Mouse (Mus musculus) right cerebral cortex, postnatal 14 days (tissue): ENCODE measurements around the gene Sbf1.

Experiments
- DNase-seq: peaks from one replicate; pipeline ENCODE4 v3.0.0; 2022

Sbf1 gene

GRCm38 (mm10) chr15:89316146-89316545 is 1.0 kb upstream of the Sbf1 start:
- no peak for DNase-seq

- no peak for DNase-seq
These were observed 461 bp downstream of the Sbf1 start for GRCm38 (mm10) chr15:89314511-89315189.

- DNase-seq: no peak
These were observed 1.0 kb downstream of the Sbf1 start for GRCm38 (mm10) chr15:89314107-89314506.

DNA sequence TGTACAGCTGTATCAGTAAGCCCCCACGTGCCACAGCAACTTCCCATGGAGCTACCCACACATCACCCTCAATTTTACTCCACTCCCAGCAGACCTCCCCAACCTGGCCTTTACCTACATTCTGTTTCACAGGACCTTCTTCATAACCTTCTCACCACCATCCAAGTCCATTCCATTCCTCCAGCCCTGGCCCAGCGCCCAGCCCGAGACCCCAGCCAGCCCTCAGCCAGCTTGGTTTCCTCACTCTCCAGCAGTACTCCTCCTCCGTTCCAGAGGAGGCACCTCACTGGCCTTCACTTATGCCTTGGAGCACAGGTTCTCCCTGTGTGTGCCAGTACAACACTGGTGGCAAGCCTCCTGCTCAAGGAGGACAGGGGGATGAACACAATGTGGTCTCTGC is 1.8 kb downstream of the Sbf1 start:
- DNase-seq: no peak

DNA sequence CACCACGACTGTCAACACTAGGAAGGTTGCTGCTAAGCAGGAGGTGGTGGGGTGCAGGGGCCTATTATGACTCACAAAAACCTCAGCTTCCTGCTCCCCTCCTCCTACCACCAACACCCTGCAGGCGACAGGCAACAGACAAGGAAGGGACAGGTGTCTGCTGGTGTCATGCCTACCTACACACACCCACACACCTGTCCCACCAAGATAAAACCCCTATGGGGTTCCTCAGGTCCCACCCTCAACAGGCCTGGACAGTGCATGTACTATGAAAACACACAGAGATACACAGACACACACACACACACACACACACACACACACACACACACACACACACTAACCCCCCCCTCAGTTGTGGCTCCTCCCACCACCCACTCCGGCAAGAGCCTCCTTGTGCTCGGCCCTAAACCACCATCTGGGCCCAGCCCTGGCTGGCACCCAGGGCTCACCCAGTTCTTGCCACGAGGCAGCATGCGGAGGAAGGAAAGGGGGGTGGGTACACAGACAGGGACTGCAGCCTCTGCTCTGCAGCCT is 5.1 kb downstream of the Sbf1 start:
- DNase-seq: peak; percentile 48

DNA sequence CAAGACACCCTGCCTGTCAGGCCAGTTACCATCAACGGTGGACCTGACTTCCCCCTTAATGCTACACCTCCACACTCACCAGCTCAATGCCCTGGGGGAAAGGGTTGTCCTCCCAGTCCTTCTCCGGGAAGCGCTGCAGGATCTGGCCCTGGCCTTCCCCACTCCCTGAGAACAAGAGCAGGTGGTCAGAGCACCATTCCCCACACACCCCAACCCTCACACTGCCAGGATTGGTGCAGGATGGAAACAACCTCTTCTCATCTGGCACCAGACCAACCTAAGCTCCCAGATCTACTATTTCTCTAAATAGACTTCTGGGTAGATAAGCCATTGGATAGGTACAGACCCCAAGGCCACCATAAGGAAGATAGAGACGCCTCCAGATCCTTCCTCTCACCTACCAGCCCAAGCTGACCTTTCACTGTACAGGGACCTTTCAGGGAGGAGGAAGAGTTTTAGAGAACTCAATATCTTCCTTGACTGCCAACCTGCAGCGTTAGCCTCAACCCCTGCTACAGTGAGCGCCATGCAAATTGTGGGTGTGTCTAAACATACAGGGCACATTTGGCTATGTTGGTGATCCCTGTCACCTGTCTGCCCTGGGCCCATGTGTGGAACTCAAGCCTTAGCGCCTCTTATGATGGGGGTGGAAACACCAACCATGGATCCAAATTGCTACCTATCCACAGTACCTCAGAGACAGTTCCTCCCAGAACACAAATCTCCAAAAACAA is 6.5 kb downstream of the Sbf1 start:
- DNase-seq: no peak

DNA sequence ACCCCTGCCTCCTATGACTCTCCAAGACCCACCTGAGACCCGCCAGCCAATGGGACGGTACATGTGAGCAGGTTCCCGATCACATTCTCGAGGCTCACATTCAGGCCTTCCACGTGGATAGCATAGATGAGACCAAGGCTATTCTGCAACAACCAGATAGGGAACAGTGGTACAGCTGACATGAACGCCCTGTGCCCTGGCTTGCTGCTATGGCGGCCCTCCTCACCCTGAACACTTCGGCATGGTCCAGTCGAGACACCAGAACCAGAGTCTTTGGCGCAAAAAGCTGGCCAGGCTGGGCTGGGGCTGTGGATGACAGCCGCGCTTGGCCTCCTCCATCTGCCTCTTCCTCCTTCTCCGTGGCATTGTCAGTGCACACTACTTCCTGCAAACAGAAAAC is 7.7 kb downstream of the Sbf1 start:
- no peak for DNase-seq

GRCm38 (mm10) chr15:89305966-89306365 is 9.1 kb downstream of the Sbf1 start:
- no peak for DNase-seq

GRCm38 (mm10) chr15:89300600-89300999 is 14.5 kb downstream of the Sbf1 start:
- DNase-seq: no peak

- no peak for DNase-seq
These were observed 14.9 kb downstream of the Sbf1 start for GRCm38 (mm10) chr15:89300180-89300579.

GRCm38 (mm10) chr15:89297695-89298094 is 17.4 kb downstream of the Sbf1 start:
- DNase-seq: no peak

- no peak for DNase-seq
These were observed 18.6 kb downstream of the Sbf1 start for GRCm38 (mm10) chr15:89296465-89296864.

DNA sequence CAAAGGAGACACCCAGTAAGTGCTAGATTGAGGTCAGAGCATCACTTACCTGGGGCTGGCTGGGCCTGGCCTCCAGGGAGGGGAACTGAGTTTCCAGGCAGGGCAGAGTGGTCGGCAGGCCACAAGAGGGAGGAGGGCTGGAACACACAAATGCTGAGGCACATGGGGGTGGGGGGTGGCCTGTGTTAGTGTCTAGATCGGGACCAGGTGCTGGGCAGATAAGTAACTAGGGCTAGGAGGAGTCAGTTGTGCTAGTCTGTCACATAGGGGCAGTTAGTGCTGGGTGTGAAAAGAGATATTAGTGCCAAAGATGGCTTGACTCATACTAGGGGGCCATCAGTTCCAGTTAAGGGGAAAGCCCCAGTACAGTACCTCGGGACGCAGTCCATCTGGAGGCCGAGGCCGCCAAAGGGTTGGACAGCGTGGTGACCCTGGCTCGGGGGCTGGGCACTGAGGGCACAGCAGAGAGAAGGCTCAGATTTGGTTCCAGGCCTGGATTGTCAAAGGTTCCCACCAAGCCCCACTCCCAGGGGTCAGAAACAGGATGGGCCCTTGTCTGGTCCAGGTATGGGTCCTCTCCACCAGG is 19.4 kb downstream of the Sbf1 start:
- no peak for DNase-seq

- DNase-seq: no peak
These were observed 21.3 kb downstream of the Sbf1 start for GRCm38 (mm10) chr15:89293778-89294177.

- DNase-seq: no peak
These were observed 22.3 kb downstream of the Sbf1 start for GRCm38 (mm10) chr15:89292795-89293194.

DNA sequence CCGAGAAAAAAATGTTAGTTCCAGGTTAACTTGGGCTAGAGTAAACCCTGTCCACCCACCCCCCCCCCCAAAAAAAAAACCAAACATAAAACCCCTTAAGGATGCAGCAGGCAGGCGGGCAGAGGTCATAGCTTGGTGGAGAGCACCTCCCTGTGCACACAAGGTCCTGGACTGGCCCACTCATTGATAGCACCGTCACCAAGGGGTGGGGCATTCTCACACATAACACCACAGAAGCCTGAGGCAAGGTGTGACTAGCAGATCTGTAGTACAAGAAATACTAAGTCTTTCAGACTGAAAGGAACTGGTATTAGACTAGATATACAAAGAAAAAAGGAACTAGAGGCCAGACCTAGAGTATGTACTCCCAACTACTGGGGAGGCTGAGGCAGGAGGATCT is 23.6 kb downstream of the Sbf1 start:
- no peak for DNase-seq

DNA sequence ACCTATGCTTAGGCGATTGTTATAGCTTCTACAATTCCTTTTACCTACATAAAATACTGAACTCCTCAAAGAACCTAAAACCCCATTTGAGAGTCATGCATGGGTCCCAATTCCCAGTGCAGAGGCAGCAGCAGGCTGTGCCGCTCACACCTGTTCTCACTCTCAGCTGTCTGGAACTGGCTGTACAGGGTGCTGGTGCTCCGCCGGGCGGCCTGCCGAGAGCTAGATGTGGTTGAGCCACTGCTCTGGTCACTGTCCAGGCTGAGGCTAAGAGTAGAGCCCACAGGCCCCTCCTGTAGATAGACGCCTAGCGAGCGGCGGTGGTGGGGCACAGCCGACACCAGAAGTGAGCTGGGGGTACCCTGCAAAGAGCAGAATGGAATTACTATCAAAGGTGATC is 25.7 kb downstream of the Sbf1 start:
- DNase-seq: no peak

GRCm38 (mm10) chr15:89288227-89288767 is 26.8 kb downstream of the Sbf1 start:
- no peak for DNase-seq

DNA sequence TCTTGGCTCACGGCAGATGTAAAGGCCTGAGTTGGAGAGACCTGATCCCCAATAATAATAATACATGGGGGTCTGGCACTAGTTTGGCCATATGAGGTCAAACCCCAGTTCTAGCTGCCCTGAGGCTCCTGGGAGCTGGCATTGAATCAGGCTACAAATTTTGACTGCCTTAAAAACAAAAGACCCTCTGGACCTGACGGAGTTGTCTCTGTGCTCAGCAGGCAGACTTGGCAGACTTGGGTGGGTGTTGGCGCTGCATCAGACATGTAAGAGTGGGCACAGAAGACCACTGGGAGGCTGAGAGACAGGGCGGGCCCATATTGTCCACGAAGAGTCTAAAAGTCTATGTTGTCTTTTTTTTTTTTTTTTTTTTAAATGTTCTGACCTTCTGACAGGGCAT is 28.5 kb downstream of the Sbf1 start:
- DNase-seq: no peak

GRCm38 (mm10) chr15:89286114-89286513 is 29.0 kb downstream of the Sbf1 start:
- DNase-seq: no peak

DNA sequence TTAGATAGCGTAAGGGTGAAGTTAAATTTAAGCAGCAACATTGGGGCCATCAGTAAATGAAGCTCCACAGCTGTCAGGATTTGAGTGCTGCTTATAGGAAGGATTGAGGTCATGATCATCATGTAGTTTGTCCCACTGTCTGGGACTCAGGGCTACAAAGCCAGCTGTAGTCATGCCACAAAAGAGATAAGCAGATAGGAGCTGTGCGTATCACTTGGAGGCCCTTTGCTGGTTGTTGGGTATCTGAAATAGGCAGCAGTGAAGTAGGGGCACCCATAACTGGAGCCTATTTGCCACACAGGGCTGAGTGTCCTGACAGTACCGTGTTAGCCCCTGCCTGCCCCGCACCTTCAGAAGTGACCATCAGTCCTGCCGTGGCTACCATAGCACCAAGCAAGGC is 29.6 kb downstream of the Sbf1 start:
- no peak for DNase-seq

- DNase-seq: no peak
These were observed 30.1 kb downstream of the Sbf1 start for GRCm38 (mm10) chr15:89285004-89285403.

GRCm38 (mm10) chr15:89284094-89284493 is 31.0 kb downstream of the Sbf1 start:
- DNase-seq: no peak

GRCm38 (mm10) chr15:89282546-89282945 is 32.6 kb downstream of the Sbf1 start:
- no peak for DNase-seq
